Mouse (Mus musculus) hindbrain, embryonic 14.5 days (tissue): ENCODE results near the gene Gpm6b. TPM values are rescaled to one million over a fixed set of nuclear protein-coding genes. Genes with fewer than 3 reads are reported as not detected.

Source experiments
- ATAC-seq: fragments of 200-750 bp; cut with Nextera tagmentation; 2 replicates; pipeline ENCODE4 v1.8.0; 2017; ENCODE audit warnings: moderate number of reproducible peaks, mild to moderate bottlenecking, moderate TSS enrichment, moderate library complexity; ENCODE audit not compliant: low FRiP score
- DNase-seq: peaks from one replicate; pipeline ENCODE4 v3.0.0-alpha.2; 2015; ENCODE audit warnings: low spot score
- H3K27ac ChIP-seq: fragments of 300-500 bp; sonication (generic); 2 replicates; pipeline ENCODE4 v1.5.1; 2014; ENCODE audit warnings: mild to moderate bottlenecking, moderate library complexity
- H3K27me3 ChIP-seq: fragments of 300-500 bp; sonication (generic); 2 replicates; pipeline ENCODE4 v1.6.1; 2014; ENCODE audit warnings: mild to moderate bottlenecking, low read length, mixed read lengths; ENCODE audit not compliant: control insufficient read depth, insufficient read depth
- H3K36me3 ChIP-seq: fragments of 300-500 bp; sonication (generic); replicated peaks from 2 replicates; pipeline ENCODE4 v1.6.1; 2014; ENCODE audit not compliant: control insufficient read depth, insufficient read depth
- H3K4me1 ChIP-seq: fragments of 300-500 bp; sonication (generic); replicated peaks from 2 replicates; pipeline ENCODE4 v1.6.1; 2014; ENCODE audit warnings: antibody characterized with exemption, low read length, mixed read lengths; ENCODE audit not compliant: control insufficient read depth, insufficient read depth
- H3K4me2 ChIP-seq: fragments of 300-500 bp; sonication (generic); replicated peaks from 2 replicates; pipeline ENCODE4 v1.6.1; 2014; ENCODE audit warnings: mild to moderate bottlenecking, moderate library complexity
- H3K4me3 ChIP-seq: fragments of 300-500 bp; sonication (generic); replicated peaks from 2 replicates; pipeline ENCODE4 v1.5.1; 2014; ENCODE audit warnings: mild to moderate bottlenecking, low read length
- H3K9ac ChIP-seq: fragments of 300-500 bp; sonication (generic); 2 replicates; pipeline ENCODE4 v1.6.1; 2014
- H3K9me3 ChIP-seq: fragments of 300-500 bp; sonication (generic); 2 replicates; pipeline ENCODE4 v1.6.1; 2016; ENCODE audit warnings: low read length; ENCODE audit not compliant: control insufficient read depth
- WGBS: fragments of 180-500 bp; shearing (Covaris S2); extraction: QIAGEN DNeasy Blood & Tissue Kit; methylation state at CpG from one replicate; pipeline ENCODE4 v1.1.7; 2014; 5-methylcytosine and 5-hydroxymethylcytosine counted together
- polyA plus RNA-seq: library from polyadenylated mRNA; unstranded; fragments of >200 nt; fragmentation: Nextera tagmentation; extraction: Ambion mirVana; gene quantifications from 2 replicates; pipeline ENCODE4 v1.2.1, GENCODE M21; 2014

Gene Gpm6b
- polyA plus RNA-seq, 1 experiment from 2014 or later: 233 TPM

- Histone ChIP-seq H3K4me3 (no peak overlapping the region), H3K4me2 (peak overlapping the region; percentile 17), H3K27me3 (peaks cover 11% of the 10 kb centered on the region; the same call in 1 of the 2 replicates), H3K9me3 (no peaks in the 10 kb centered on the region), H3K36me3 (no peaks in the 10 kb centered on the region), H3K4me1 (0 out of 2 replicates have a peak, but pooled peaks cover 4% of the 10 kb centered on the region), H3K9ac (no peak overlapping the region), H3K27ac (peak overlapping the region; percentile 74)
- ATAC-seq: peak; percentile 69; the same call in 1 of the 2 replicates
- DNase-seq: no peak
- WGBS: 42% methylated on average over 9 of the region's 9 CpGs
Observed at GRCm38 (mm10) chrX:166286760-166287483, 48.2 kb downstream of the Gpm6b start.

- H3K27ac ChIP-seq: no peak overlapping the region
- 0 out of 2 replicates have a peak, but pooled peaks cover 4% of the 10 kb centered on the region for H3K4me1 ChIP-seq
- no peak overlapping the region for H3K9ac ChIP-seq
- H3K36me3 ChIP-seq: no peaks in the 10 kb centered on the region
- peaks cover 9% of the 10 kb centered on the region; the same call in 1 of the 2 replicates for H3K27me3 ChIP-seq
- H3K4me2 ChIP-seq: no peak overlapping the region
- DNase-seq (no peak), ATAC-seq (no peak)
- 69% methylated on average over 3 of the region's 3 CpGs for WGBS
- no peaks in the 10 kb centered on the region for H3K9me3 ChIP-seq
- H3K4me3 ChIP-seq: no peak overlapping the region
Observed at GRCm38 (mm10) chrX:166291266-166291665, 52.6 kb downstream of the Gpm6b start.

- WGBS: 96% methylated on average over 3 of the region's 3 CpGs
- DNase-seq (no peak), ATAC-seq (no peak)
- no peaks in the 10 kb centered on the region for H3K36me3 ChIP-seq
- no peak overlapping the region for H3K27ac ChIP-seq
- no peaks in the 10 kb centered on the region for H3K9me3 ChIP-seq
- H3K9ac ChIP-seq: no peak overlapping the region
- no peak overlapping the region for H3K4me3 ChIP-seq
- H3K4me2 ChIP-seq: no peak overlapping the region
- 0 out of 2 replicates have a peak, but pooled peaks cover 4% of the 10 kb centered on the region for H3K4me1 ChIP-seq
- H3K27me3 ChIP-seq: peaks cover 9% of the 10 kb centered on the region; the same call in 1 of the 2 replicates
Observed at GRCm38 (mm10) chrX:166293465-166293864, 54.8 kb downstream of the Gpm6b start.

- Histone ChIP-seq H3K4me1 (no peaks in the 10 kb centered on the region), H3K9me3 (no peaks in the 10 kb centered on the region), H3K27me3 (peaks cover 16% of the 10 kb centered on the region), H3K4me3 (no peak overlapping the region), H3K27ac (no peak overlapping the region), H3K4me2 (no peak overlapping the region), H3K36me3 (no peaks in the 10 kb centered on the region), H3K9ac (no peak overlapping the region)
- 82% methylated on average over 2 of the region's 2 CpGs for WGBS
- DNase-seq (no peak), ATAC-seq (no peak)
Observed at GRCm38 (mm10) chrX:166302791-166303190, 64.1 kb downstream of the Gpm6b start.

GRCm38 (mm10) chrX:166304355-166304754 is 65.6 kb downstream of the Gpm6b start:
- Histone ChIP-seq H3K4me3 (no peak overlapping the region), H3K4me1 (no peaks in the 10 kb centered on the region), H3K4me2 (no peak overlapping the region), H3K36me3 (no peaks in the 10 kb centered on the region), H3K9me3 (no peaks in the 10 kb centered on the region), H3K27ac (no peak overlapping the region), H3K9ac (no peak overlapping the region), H3K27me3 (peaks cover 20% of the 10 kb centered on the region)
- 88% methylated on average over 2 of the region's 2 CpGs for WGBS
- DNase-seq (no peak), ATAC-seq (no peak)

- Histone ChIP-seq H3K4me1 (no peaks in the 10 kb centered on the region), H3K4me3 (no peak overlapping the region), H3K27ac (0 out of 2 replicates have a peak overlapping the region, but pooled peaks have one; percentile 26), H3K4me2 (no peak overlapping the region), H3K9me3 (no peaks in the 10 kb centered on the region), H3K36me3 (no peaks in the 10 kb centered on the region), H3K27me3 (peaks cover 20% of the 10 kb centered on the region), H3K9ac (no peak overlapping the region)
- 82% methylated on average over 7 of the region's 7 CpGs for WGBS
- DNase-seq (no peak), ATAC-seq (no peak)
Observed at GRCm38 (mm10) chrX:166307437-166308222, 68.9 kb downstream of the Gpm6b start.

- H3K27me3 ChIP-seq: peaks cover 16% of the 10 kb centered on the region
- H3K36me3 ChIP-seq: no peaks in the 10 kb centered on the region
- no peak overlapping the region for H3K4me3 ChIP-seq
- no peak overlapping the region for H3K27ac ChIP-seq
- no peak overlapping the region for H3K9ac ChIP-seq
- WGBS: 26% methylated on average over 1 of the region's 1 CpGs
- ATAC-seq (no peak), DNase-seq (no peak)
- H3K4me1 ChIP-seq: no peaks in the 10 kb centered on the region
- no peak overlapping the region for H3K4me2 ChIP-seq
- no peaks in the 10 kb centered on the region for H3K9me3 ChIP-seq
Observed at GRCm38 (mm10) chrX:166308798-166309197, 70.1 kb downstream of the Gpm6b start.

GRCm38 (mm10) chrX:166315251-166315650 is 76.5 kb downstream of the Gpm6b start:
- Histone ChIP-seq H3K9me3 (no peaks in the 10 kb centered on the region), H3K4me3 (no peak overlapping the region), H3K27ac (peak overlapping the region; percentile 43; the same call in 1 of the 2 replicates), H3K9ac (no peak overlapping the region), H3K4me2 (no peak overlapping the region), H3K36me3 (no peaks in the 10 kb centered on the region), H3K27me3 (peaks cover 6% of the 10 kb centered on the region; the same call in 1 of the 2 replicates), H3K4me1 (no peaks in the 10 kb centered on the region)
- no peak for ATAC-seq
- WGBS: 54% methylated on average over 1 of the region's 1 CpGs
- DNase-seq: no peak
